Mouse (Mus musculus): ENCODE results near the gene Nol7. TPM values are rescaled to one million over a fixed set of nuclear protein-coding genes. Genes with fewer than 3 reads are reported as not detected.

The Nol7 gene
- total and polyA plus RNA-seq, 3 experiments, result 165 to 329 (median 260) TPM

GRCm38 (mm10) chr13:43445754-43446153 lies 47.6 kb downstream of the Nol7 start:
- H3K27me3 ChIP-seq (replicated peaks), result no peaks in the 10 kb centered on the region
- H3K4me3 ChIP-seq (replicated peaks in 1 of 3; ENCODE audit: low read depth in 2 of 3, low read length in 2 of 3, poor library complexity in 1 of 3), result no peak overlapping the region
- H3K36me3 ChIP-seq (replicated peaks in 1 of 2; ENCODE audit: control insufficient read depth in 1 of 2, insufficient read depth in 1 of 2, low read length in 1 of 2), result no peaks in the 10 kb centered on the region
- dilution Hi-C loops (cut with MboI; ENCODE audit: extremely low pct_ligation_motif_present, extremely low pct_unique_long_range_greater_than_20kb, low sequenced_read_pairs), result no loop called here
- TF ChIP-seq POLR2A (IDR thresholded peaks at IDR 0.05; ENCODE audit: low read depth, low read length) (no peak), IRF4 (IDR thresholded peaks at IDR 0.05; ENCODE audit: low read depth, low read length) (no peak), ZMIZ1 (IDR thresholded peaks at IDR 0.05; ENCODE audit: low read depth, low read length) (no peak), BHLHE40 (IDR thresholded peaks at IDR 0.05; ENCODE audit: low read depth, low read length) (no peak), SIN3A (IDR thresholded peaks at IDR 0.05; ENCODE audit: low read length) (no peak), ZKSCAN1 (IDR thresholded peaks at IDR 0.05; ENCODE audit: borderline replicate concordance, low read depth, low read length) (no peak), ETS1 (conservative IDR thresholded peaks at IDR 0.05; ENCODE audit: low read depth, low read length) (no peak), MAX (IDR thresholded peaks at IDR 0.05; ENCODE audit: low read length) (no peak), ZNF384 (IDR thresholded peaks at IDR 0.05; ENCODE audit: low read depth, low read length) (no peak)
- H3K79me2 ChIP-seq (replicated peaks; ENCODE audit: control insufficient read depth, extremely low read depth, insufficient read depth, poor library complexity, severe bottlenecking), result peaks cover 21% of the 10 kb centered on the region
- no peaks in the 10 kb centered on the region for H3K9me3 ChIP-seq (replicated peaks; ENCODE audit: low read length)
- no peak overlapping the region for H3K27ac ChIP-seq (ENCODE audit: insufficient read depth, low read depth)
- H3K4me1 ChIP-seq (ENCODE audit: control insufficient read depth in 1 of 2, insufficient read depth in 2 of 2), result peaks cover 21 to 82% of the 10 kb centered on the region in 2 experiments
- in situ Hi-C loops (cut with MboI; ENCODE audit: low pct_ligation_motif_present, low pct_unique_long_range_greater_than_20kb, low sequenced_read_pairs), result no loop called here
- no peak for DNase-seq (ENCODE audit: extremely low read depth)
- no peak overlapping the region for H3K4me2 ChIP-seq (ENCODE audit: insufficient read depth, low read depth, poor library complexity, severe bottlenecking)
- no peak overlapping the region for H3K9ac ChIP-seq (ENCODE audit: insufficient read depth, low read depth)

- H3K4me2 ChIP-seq (ENCODE audit: insufficient read depth, low read depth, poor library complexity, severe bottlenecking), result 0 out of 2 replicates have a peak overlapping the region, but pooled peaks have one; percentile 25
- peak overlapping the region in 1 of 3 experiments; percentile 43 for H3K4me3 ChIP-seq (replicated peaks in 1 of 3; ENCODE audit: low read depth in 2 of 3, low read length in 2 of 3, poor library complexity in 1 of 3)
- H3K4me1 ChIP-seq (ENCODE audit: control insufficient read depth in 1 of 2, insufficient read depth in 2 of 2), result peaks cover 17 to 80% of the 10 kb centered on the region in 2 experiments
- TF ChIP-seq TCF12 (IDR thresholded peaks at IDR 0.05; ENCODE audit: low read depth, low read length) (no peak), MAX (IDR thresholded peaks at IDR 0.05; ENCODE audit: low read length) (peak; percentile 51; the same call in 1 of the 2 replicates), MYC (IDR thresholded peaks at IDR 0.05; ENCODE audit: low read depth, low read length) (peak; percentile 71; the same call in 1 of the 2 replicates)
- H3K27ac ChIP-seq (ENCODE audit: insufficient read depth, low read depth), result no peak overlapping the region
- dilution Hi-C loops (cut with MboI; ENCODE audit: extremely low pct_ligation_motif_present, extremely low pct_unique_long_range_greater_than_20kb, low sequenced_read_pairs), result no loop called here
- no peak for DNase-seq (ENCODE audit: extremely low read depth)
- H3K9ac ChIP-seq (ENCODE audit: insufficient read depth, low read depth), result no peak overlapping the region
- H3K27me3 ChIP-seq (replicated peaks), result no peaks in the 10 kb centered on the region
- H3K9me3 ChIP-seq (replicated peaks; ENCODE audit: low read length), result no peaks in the 10 kb centered on the region
- in situ Hi-C loops (cut with MboI; ENCODE audit: low pct_ligation_motif_present, low pct_unique_long_range_greater_than_20kb, low sequenced_read_pairs), result no loop called here
- peaks cover 26% of the 10 kb centered on the region for H3K79me2 ChIP-seq (replicated peaks; ENCODE audit: control insufficient read depth, extremely low read depth, insufficient read depth, poor library complexity, severe bottlenecking)
- H3K36me3 ChIP-seq (replicated peaks in 1 of 2; ENCODE audit: control insufficient read depth in 1 of 2, insufficient read depth in 1 of 2, low read length in 1 of 2), result no peaks in the 10 kb centered on the region
These were observed 49.5 kb downstream of the Nol7 start for GRCm38 (mm10) chr13:43447721-43448120.

- no peaks in the 10 kb centered on the region for H3K27me3 ChIP-seq (replicated peaks)
- H3K4me2 ChIP-seq (ENCODE audit: insufficient read depth, low read depth, poor library complexity, severe bottlenecking), result no peak overlapping the region
- H3K4me3 ChIP-seq (replicated peaks in 1 of 3; ENCODE audit: low read depth in 2 of 3, low read length in 2 of 3, poor library complexity in 1 of 3), result no peak overlapping the region
- peaks cover 18% of the 10 kb centered on the region for H3K79me2 ChIP-seq (replicated peaks; ENCODE audit: control insufficient read depth, extremely low read depth, insufficient read depth, poor library complexity, severe bottlenecking)
- H3K9ac ChIP-seq (ENCODE audit: insufficient read depth, low read depth), result no peak overlapping the region
- H3K4me1 ChIP-seq (ENCODE audit: control insufficient read depth in 1 of 2, insufficient read depth in 2 of 2), result peaks cover 17 to 78% of the 10 kb centered on the region in 2 experiments
- dilution Hi-C loops (cut with MboI; ENCODE audit: extremely low pct_ligation_motif_present, extremely low pct_unique_long_range_greater_than_20kb, low sequenced_read_pairs) (no loop called here), in situ Hi-C loops (cut with MboI; ENCODE audit: low pct_ligation_motif_present, low pct_unique_long_range_greater_than_20kb, low sequenced_read_pairs) (no loop called here)
- no peaks in the 10 kb centered on the region for H3K9me3 ChIP-seq (replicated peaks; ENCODE audit: low read length)
- no peak overlapping the region for H3K27ac ChIP-seq (ENCODE audit: insufficient read depth, low read depth)
- no peak for TF ChIP-seq ZMIZ1 (IDR thresholded peaks at IDR 0.05; ENCODE audit: low read depth, low read length)
- TF ChIP-seq MAX (IDR thresholded peaks at IDR 0.05; ENCODE audit: low read length), result no peak
- TF ChIP-seq SMC3 (IDR thresholded peaks at IDR 0.05; ENCODE audit: low read depth, low read length), result no peak
- no peak for TF ChIP-seq KAT2A (IDR thresholded peaks at IDR 0.05; ENCODE audit: insufficient replicate concordance, low read length)
- TF ChIP-seq MYC (IDR thresholded peaks at IDR 0.05; ENCODE audit: low read depth, low read length), result no peak
- TF ChIP-seq EP300 (IDR thresholded peaks at IDR 0.05; ENCODE audit: low read length), result no peak
- TF ChIP-seq JUN (IDR thresholded peaks at IDR 0.05; ENCODE audit: insufficient read depth, low read depth, low read length), result no peak
- no peak for TF ChIP-seq CHD2 (IDR thresholded peaks at IDR 0.05; ENCODE audit: low read length)
- TF ChIP-seq HCFC1 (IDR thresholded peaks at IDR 0.05; ENCODE audit: low read depth, low read length), result no peak
- TF ChIP-seq BHLHE40 (IDR thresholded peaks at IDR 0.05; ENCODE audit: low read depth, low read length), result no peak
- no peak for TF ChIP-seq GABPA (IDR thresholded peaks at IDR 0.05; ENCODE audit: insufficient replicate concordance, low read depth, low read length)
- no peak for TF ChIP-seq TBP (conservative IDR thresholded peaks at IDR 0.05; ENCODE audit: low read depth, low read length)
- no peak for TF ChIP-seq E2F4 (IDR thresholded peaks at IDR 0.05; ENCODE audit: insufficient replicate concordance, low read depth, low read length)
- no peak for TF ChIP-seq USF1 (IDR thresholded peaks at IDR 0.05; ENCODE audit: low read depth, low read length)
- DNase-seq (ENCODE audit: extremely low read depth), result no peak
- peaks cover 0 to 13% of the 10 kb centered on the region in 2 experiments for H3K36me3 ChIP-seq (replicated peaks in 1 of 2; ENCODE audit: control insufficient read depth in 1 of 2, insufficient read depth in 1 of 2, low read length in 1 of 2)
These were observed 52.5 kb downstream of the Nol7 start for GRCm38 (mm10) chr13:43450686-43451085.
